Mouse (Mus musculus): ENCODE data around the gene Col11a2.

Gene Col11a2

DNA sequence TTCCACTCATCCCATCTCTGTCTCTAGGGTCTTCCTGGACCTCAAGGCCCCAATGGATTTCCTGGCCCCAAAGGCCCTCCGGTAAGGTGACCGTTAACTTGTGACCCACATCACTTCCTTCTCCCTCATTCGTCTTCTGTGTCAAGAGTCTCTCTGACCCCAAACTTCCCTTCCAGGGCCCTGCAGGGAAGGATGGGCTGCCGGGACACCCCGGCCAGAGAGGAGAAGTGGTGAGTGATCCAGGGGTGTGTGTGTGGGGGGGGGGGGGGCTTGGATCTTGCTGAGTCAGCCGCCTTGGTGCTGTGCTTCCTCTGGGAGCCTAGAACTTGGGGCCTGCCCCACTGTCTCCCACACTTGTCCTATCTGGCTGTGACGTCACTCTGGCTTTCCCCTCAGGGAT is 18.0 kb downstream of the Col11a2 start:
- DNase-seq (ENCODE audit: low spot score), result no peak

DNA sequence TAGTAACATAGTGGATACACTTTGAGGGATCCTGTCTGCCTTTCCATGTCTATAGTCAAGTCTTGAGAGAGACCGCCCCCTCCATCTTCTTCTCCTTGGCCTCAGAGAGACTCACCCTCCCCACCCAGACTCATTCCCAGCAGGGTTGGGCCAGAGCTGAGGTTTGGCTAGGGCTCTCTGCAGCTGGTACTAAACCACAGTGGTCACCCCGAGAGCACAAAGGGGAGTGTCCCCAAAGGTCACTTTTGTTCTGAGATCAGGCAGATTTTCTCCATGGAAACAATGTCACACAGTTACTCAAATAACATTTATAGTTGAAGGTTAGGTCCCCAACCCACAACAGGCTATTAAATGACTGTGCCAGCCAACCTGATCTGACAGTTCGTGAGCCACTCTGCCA is 29.6 kb downstream of the Col11a2 start:
- DNase-seq (ENCODE audit: low spot score), result no peak

DNA sequence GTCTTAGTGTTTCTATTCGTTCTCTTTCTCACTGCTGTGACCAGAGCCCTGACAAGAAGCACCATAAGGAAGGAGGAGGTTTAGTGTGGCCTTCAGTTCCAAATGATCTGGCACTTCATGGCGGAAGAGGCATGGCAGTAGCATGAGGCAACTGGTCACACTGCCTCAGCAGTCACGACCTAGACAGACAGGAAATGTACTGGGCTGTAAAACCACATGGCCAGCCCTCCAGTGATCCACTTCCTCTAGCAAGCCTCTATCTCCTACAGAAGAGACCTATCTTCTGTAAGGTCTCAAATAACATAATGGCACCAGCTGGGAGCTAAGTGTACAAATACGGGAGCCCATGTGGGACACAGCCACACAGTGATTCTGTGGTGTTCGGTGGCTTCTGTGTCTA is 32.9 kb downstream of the Col11a2 start:
- no peak for DNase-seq (ENCODE audit: low spot score)

DNA sequence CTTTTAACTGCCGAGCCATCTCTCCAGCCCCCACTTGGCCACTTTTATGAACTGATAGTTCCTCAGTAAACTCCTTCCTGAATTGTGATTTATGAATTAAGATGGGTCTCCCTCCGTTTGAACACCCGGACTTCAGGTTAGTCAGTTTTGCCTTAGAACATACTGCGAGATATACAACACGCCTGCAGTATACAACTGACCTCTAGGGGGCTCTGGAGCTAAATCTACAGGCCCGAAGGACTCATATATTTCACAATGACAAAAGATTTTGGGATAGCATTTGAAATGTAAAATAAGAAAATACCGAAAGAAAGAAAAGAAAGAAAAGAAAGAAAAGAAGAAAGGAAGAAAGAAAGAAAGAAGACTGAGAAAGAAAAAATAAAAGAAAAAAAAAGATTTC is 36.0 kb downstream of the Col11a2 start:
- peak; percentile 65 for DNase-seq (ENCODE audit: low spot score)

DNA sequence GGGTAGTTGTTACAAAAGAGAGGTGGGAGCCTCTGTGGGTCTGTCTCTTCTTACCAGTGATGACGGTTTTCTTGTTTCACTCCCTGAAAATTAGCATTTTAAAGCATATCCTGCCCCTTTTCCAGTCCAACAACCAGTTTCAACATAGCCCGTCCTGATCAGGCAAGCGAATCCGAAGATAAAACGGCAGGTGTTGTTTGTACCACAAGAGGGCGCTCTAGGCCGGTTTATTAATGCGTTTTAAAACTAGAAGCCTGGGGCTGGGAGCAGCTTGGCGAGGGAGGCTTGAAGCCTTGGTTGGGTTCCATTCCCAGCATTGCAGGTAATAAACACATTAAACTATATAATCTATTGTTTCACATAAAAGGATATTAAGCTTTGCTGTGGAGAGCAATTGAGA is 38.3 kb downstream of the Col11a2 start:
- peak; percentile 61 for DNase-seq (ENCODE audit: low spot score)

DNA sequence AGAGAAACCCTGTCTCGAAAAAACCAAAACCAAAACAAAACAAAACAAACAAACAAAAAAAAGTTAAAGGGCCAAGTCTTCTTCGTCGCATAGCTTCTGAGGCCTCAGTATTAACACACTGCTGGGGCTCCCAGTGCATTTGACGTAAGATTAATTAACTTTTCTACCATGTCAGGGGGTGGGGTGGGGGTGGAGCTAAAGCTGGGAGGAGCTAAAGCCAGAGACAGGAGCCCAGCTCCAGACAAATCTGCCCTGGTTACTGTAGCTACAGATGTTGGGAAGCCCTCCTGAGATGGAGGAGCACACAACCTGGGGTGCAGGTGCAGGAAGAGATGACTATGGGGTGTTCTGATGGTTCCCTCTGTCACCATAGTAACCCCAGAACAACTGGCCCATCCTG is 38.9 kb downstream of the Col11a2 start:
- no peak for DNase-seq (ENCODE audit: low spot score)

DNA sequence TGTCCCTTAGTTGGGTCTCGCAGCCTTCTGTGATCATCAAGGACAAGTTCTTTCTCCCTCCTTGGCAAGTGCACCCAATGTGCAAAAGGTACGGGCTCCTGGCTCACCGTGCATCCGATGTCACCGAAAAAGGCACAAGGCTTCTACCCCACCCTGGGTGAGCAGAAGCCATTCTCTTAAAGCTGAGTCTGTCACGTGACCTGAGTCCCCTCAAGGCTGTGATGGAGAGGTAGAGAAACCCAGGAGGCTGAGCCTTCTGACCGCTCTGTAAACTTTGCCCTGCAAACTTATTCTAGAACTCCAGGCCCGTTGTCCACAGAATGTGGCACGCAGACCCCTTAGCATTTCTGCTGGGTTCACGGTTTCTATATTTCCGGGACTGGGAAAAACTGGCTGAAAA is 39.8 kb downstream of the Col11a2 start:
- DNase-seq (ENCODE audit: low spot score), result no peak

DNA sequence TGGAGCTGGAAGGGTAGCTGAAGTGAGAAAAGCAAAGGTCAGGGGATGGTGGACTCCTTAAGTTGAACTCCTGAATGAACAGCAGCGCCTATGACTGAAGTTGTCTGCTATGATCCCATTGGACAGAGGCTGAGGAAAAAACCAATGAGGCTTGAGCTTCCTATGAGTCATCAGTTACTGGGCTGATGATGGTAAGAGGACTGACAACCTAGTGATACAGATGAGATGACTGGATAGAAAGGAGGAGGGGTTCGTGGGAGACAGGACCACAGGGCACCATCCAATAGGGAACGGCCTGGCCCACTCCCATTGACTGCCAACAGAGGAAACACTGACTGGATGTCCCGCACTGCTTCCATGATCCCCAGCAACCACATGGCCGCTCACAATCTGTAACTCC is 40.4 kb downstream of the Col11a2 start:
- DNase-seq (ENCODE audit: low spot score), result peak; percentile 11

DNA sequence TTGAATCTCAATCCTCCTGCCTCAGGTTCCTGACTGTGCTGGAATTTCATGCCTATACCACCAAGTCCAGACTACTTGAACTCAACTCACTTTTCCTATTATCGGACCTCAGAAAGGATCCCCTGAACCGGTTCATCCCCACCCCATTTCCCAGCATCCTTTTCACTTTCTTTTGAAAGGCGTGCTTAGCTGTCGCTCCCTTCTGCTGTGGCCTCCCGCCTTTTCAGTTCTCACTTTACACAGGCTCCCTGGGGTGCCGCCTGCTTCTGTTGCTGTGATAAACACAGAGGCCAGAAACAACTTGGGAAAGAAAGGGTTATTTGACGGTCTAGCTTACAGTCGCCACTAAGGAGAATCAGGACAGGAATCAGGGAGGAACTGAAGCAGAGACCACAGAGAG is 43.9 kb downstream of the Col11a2 start:
- no peak for DNase-seq (ENCODE audit: low spot score)

DNA sequence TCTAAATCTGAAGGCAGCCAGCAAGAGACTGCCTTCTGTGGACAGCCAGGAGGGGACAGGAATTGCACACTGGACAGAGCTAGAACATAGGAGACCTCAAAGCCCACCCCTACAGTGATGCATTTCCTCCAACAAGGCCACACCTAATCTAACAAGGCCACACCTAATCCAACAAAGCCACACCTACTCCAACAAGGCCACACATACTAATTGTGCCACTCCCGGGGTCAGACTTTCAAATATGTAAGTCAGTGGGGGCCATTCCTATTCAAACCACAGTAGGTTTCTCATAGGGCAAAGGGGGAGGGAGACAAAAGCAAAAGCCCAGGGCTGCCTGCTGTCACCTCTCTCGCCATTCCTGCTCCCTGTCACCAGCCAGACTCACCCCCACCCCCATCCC is 48.1 kb downstream of the Col11a2 start:
- no peak for DNase-seq (ENCODE audit: low spot score)

DNA sequence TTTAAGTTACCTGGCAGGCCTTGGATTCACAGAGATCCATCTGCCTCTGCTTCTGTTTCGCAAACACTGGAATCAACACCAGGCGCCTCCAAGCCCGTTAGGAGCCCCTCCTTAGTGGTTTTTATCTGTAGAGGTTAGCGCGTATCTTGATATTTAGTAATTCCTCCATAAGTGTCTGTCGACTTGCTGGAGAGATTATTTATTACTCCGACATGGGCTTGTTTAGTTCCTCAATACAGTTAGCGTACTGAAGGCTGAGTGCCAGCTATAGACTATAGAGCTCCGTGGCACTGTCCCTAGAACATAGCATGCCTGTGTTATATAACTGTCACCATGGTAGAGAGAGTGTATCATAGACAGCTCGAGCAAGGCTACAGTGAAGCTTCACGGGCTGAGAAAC is 48.9 kb downstream of the Col11a2 start:
- DNase-seq (ENCODE audit: low spot score), result no peak

DNA sequence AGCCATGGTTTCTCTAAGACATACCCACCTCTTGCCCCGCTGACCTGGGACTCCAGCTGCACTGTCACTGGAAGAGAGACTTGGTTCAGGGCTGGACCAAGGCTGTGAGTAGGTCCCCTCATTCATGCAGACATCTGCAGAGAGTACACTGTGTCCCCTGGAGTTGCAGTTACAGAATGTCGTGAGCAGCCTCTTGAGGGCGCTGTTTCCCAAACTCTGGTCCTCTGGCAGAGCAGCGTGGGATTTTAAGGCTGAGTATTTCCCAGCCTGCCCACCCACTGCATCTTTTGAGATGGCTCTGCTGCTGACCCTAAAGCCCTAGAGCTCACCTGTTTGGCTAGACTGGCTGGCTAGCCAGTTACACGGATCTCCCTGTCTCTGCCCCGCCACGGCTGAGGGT is 51.7 kb downstream of the Col11a2 start:
- DNase-seq (ENCODE audit: low spot score), result no peak

DNA sequence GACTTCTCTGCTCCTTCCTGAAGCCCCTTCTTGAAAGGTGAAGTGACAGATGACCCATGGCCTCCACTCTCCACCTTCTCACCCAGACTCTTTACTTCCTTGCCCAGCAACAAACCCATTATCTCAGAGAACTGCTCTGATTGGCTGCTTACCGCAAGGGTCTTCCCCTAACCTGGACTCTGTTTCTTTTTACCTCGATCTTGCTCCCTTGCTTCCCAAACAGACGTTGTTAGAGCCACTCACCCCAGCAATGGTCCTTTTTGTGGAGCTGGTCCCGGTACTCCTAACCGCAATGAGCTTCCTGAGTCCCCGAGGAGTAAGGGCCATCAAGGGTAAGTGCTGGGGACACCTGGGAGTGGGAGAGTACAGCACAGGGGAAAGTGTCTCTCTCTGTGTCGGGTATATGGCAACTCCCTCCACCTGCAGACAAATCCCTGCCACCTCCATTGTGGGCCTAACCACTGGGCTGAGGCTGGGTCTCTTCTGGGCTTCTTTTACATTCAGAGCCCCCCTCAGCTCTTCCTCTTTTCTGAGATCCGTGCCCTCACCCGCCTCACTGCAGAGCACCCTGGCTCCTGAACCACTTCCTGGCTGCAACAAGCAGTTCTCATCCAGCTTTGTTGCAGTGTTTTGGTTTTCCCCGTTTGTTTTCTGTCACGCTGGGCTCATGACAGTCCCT is 53.1 kb downstream of the Col11a2 start, which contains the start of gene H2-Oa:
H2-Oa (plus strand) TSS at position 144 of the 679 bp plus-strand sequence.
- DNase-seq (ENCODE audit: low spot score), result no peak

DNA sequence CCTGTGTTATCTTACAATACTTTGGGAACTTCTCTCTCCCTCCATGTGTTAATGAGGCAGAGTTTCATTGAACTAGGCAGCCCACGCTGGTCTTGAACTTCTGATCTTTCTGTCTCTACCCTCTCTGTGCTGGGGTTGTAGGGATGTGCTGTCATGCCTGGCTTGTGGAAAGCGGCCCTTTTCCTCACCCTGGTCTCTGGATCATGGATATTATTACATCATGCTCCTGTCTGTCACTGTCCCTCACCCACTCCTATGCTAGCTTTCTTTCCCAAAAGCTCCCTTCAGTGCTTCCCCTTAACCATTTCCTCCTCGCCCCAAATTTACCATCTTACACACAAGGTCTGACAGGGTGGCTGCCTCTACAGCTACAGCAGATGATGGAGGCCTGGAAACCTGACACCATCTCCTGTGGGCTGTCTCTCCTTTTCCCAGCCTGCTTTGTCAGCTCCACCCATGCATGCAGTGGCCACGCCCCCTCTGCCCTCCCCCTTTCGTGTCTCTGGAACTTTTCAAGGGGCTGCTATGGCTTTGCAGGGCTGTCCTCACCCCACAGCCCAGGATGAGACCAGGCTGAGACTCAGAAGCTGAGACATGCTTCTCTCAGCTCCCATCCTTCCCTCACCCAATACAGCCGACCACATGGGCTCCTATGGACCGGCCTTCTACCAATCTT is 54.1 kb downstream of the Col11a2 start:
- DNase-seq (ENCODE audit: low spot score), result no peak

DNA sequence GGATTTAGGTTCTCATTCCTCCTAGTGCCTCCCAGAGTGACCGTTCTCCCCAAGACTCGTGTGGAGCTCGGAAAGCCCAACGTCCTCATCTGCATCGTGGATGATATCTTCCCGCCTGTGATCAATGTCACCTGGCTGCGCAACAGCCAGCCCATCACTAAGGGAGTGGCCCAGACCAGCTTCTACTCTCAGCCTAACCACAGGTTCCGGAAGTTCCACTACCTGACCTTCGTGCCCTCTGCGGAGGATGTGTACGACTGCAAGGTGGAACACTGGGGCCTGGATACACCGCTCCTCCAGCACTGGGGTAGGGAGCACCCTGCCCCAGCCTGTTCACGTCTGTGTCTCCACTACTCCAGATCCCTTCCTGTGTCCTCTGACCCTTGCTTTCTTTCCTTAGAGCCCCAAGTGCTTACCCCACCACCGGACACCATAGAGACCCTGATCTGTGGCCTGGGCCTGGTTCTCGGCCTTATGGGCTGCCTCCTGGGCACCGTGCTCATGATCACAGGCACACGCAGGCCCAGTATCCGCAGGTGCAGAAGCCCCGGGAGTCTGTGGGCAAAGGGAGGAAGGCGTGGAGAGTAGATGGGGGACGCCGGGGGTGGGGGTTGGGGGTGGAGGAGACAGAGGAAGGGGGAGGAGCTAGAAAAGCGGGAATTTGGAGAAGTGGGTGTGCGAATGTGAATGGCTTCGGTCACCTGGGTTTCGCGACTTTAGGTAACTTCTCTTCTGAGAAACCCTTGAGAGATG is 55.2 kb downstream of the Col11a2 start:
- no peak for DNase-seq (ENCODE audit: low spot score)

DNA sequence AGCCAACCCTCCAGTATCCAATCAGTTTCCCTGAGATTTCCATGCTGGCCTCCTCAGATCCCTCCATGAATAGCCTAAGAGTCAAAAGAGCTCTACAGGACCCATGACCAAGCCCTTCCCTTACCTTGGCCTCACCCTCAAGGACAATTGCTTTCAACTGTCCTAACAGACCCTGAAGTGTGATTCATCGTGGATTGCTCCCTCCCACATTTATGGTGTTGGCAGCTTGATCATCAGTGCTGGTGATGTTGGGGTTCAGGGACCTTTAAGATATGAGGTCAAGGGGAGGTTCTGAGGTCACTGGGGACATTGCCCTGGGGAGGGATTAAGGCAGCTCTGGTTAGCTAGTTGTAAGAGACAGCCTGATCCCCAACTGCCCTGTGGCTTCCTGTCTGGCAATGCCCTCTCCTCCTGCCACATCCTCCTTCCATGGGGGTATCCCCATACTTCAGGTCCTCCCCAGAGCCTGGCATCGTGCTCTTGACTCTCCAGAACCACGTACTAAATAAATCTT is 57.3 kb downstream of the Col11a2 start:
- DNase-seq (ENCODE audit: low spot score), result no peak

DNA sequence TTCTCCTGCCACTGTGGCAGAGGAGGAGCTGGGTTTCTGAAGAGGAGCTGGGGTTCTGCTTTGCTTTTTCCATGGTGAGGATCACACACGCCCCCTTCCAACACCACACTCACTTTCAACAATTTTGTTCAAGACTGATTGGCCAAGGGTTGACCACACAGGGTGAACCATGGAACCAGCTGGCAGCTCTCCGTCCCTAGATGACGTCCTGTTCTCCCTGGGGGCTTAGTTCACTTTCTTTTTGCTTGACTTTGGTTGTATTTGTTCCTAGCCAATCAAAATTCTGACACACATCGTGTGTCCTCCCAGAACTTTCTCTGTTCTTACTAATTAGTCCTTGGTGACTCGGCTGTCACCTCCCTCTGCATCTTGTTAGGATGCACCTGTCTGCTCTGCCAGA is 58.0 kb downstream of the Col11a2 start:
- no peak for DNase-seq (ENCODE audit: low spot score)

DNA sequence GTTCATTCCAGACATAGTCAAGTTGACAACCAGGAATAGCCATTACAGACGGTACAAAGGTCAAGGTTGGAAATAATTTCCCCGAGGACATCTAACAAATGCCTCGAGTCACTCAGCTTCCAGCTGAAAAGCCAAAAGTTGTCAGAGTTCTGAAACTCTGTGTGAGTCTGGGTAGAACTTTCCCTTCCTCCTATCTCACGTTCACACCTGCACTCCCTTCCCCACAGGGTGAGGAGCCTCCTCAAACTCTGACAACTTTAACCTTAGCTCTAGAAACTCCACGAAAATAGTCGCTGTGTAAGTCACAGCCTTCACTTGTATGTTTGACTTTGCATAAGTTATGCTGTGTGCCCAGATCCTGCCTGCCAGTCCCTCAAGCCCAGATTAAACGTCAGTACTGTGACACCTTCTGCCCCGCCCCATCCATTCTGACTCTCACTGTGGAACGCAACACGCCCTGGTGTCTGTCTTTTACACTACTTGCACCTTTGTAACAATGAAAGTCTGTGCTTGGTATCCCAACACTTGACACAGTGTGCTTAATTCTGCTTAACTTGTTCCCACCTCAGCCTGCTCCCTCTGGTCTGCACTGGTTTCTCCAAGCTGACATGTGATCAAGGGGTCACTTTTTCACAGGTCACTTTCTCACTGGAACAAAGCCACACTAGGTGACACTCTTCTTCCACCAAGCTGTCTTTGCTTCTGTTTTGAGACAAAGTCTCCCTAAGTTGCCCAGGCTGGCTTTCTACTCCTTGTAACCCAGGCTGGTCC is 59.7 kb downstream of the Col11a2 start:
- no peak for DNase-seq (ENCODE audit: low spot score)

DNA sequence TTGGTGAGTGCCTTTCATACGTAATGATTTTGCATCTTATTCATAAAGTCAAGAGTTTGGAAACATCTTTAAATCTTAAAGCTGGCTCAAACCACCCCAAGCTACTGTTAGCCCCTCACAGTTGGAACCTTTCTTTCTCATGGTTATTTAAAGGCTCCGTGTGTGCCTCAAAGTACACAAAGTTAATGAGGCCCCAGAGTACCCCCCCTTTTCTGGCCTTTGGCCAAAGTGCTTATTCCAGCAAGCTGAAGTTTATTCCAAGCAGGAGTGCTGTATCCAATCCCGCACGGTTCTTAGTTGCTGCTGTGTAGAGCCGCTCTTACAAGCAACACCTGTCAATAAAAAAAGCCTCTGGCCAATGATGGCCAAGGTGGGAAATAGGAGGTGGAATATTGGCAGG is 60.3 kb downstream of the Col11a2 start:
- DNase-seq (ENCODE audit: low spot score), result no peak

DNA sequence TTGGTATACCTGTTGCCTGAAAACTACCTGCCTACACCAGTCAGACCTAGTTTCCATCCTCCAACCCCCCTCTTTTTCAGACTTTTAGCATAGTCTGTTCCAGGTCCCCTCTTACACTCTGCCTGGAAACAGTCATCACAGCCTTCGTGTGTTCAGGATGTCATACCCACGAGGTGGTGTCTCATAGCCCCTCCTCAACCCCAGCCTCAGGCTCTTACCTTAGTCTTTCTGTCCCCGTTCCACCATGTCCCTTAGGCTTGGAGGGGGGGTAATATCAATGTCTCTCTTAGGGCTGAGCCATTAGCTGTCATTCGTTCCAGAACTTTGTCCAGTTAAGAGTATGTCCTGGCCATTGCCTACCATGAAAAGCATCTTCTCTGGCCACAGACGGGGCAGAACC is 61.9 kb downstream of the Col11a2 start:
- no peak for DNase-seq (ENCODE audit: low spot score)

DNA sequence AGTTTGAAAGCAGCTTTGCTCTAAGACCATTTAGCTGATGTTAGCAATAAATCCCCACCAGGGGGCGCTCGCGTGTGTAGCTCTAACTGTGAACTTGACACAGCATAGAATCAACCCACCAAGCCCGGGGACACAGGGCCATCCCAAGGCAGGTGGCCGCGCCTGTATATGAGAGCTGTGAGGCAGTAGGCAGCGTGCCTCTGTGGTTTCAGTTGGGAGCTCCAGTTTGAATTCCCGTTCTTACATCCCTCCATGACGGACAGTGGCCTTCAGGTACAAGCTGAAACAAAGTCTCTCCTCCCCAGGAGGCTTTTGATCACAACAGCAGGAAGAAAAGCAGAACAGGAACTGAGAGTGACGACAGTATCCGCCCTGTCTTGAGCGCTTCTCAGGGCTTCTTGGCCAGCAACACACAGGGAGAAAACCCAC is 62.4 kb downstream of the Col11a2 start:
- peak; percentile 94 for DNase-seq (ENCODE audit: low spot score)

DNA sequence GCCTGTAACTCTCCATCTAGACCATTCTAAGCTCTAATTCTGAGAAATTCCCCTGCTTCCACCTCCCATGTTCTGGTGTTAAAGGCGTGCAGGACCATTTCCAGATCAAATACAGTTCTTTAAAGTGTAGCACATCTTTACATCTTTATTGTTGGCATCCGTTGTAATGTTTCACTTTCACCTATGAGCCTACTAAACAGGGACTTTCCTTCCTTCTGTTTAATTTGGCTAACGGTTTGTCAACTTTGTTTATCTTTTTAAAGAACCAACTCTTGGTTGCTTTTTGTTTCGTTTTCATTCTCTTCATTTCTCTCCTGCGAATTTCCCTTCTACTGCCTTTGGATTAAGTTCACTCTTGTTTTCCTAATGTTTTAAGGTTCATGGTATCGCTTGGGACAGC is 63.6 kb downstream of the Col11a2 start:
- DNase-seq (ENCODE audit: low spot score), result no peak

All from ovary, postnatal 14 days (tissue).